ENCODE assay signal across 24 mouse cellular contexts in genomic region chr8:90654786-90655185, GRCm38 (mm10).
"Had no signal": no experiment of that assay in that cellular context is flagged by ENCODE, and none has a peak within 500 bp of the region (broad histone marks: within the 10 kb centered on the region; RNA-seq: fewer than 3 reads in every experiment).

No protein-coding gene starts in this region.

- H3K27ac ChIP-seq: limb, embryonic 12.5 days; limb, embryonic 15.5 days; liver, embryonic 14.5 days; lung, embryonic 15.5 days; neural tube, embryonic 13.5 days; stomach, postnatal 0 days had no signal

- ATAC-seq: liver, postnatal 0 days; midbrain, embryonic 16.5 days had no signal

- H3K36me3 ChIP-seq: limb, embryonic 12.5 days; limb, embryonic 15.5 days; lung, embryonic 15.5 days; neural tube, embryonic 13.5 days had no signal

- H3K4me3 ChIP-seq: limb, embryonic 12.5 days; limb, embryonic 15.5 days; lung, embryonic 15.5 days; myocyte; neural tube, embryonic 13.5 days had no signal

- H3K4me1 ChIP-seq: limb, embryonic 12.5 days; lung, embryonic 15.5 days had no signal

- H3K27me3 ChIP-seq: limb, embryonic 15.5 days; lung, embryonic 15.5 days; neural tube, embryonic 13.5 days had no signal

- DNase-seq: kidney, adult 11 months; kidney, adult 9 months; kidney, postnatal 14 days; kidney, postnatal 4 days; left cerebral cortex, postnatal 4 days; liver, postnatal 0 days; lung, postnatal 10 days; lung, postnatal 36 days; right cerebral cortex, adult 18-20 months; right cerebral cortex, postnatal 14 days; right cerebral cortex, postnatal 4 days; thymus, adult 2 months; thymus, postnatal 14 days; thymus, postnatal 4 days had no signal

- H3K9me3 ChIP-seq: limb, embryonic 12.5 days; limb, embryonic 15.5 days; lung, embryonic 15.5 days; neural tube, embryonic 13.5 days had no signal

- H3K4me2 ChIP-seq: limb, embryonic 12.5 days; limb, embryonic 15.5 days; liver, embryonic 11.5 days; lung, embryonic 15.5 days; midbrain, embryonic 11.5 days; neural tube, embryonic 13.5 days had no signal

- H3K9ac ChIP-seq: limb, embryonic 12.5 days; limb, embryonic 15.5 days; liver, embryonic 14.5 days; liver, postnatal 0 days; lung, embryonic 15.5 days; neural tube, embryonic 13.5 days had no signal
